Mouse (Mus musculus) cerebellum, postnatal 25 days (tissue): Measurements from ENCODE around the gene Zfp335.

Experiments
- DNase-seq, 2 experiments: peaks; one replicate each; pipeline ENCODE4 v3.0.0; 2021; ENCODE audit warnings: mixed read lengths in 2 of 2

The Zfp335 gene

DNA sequence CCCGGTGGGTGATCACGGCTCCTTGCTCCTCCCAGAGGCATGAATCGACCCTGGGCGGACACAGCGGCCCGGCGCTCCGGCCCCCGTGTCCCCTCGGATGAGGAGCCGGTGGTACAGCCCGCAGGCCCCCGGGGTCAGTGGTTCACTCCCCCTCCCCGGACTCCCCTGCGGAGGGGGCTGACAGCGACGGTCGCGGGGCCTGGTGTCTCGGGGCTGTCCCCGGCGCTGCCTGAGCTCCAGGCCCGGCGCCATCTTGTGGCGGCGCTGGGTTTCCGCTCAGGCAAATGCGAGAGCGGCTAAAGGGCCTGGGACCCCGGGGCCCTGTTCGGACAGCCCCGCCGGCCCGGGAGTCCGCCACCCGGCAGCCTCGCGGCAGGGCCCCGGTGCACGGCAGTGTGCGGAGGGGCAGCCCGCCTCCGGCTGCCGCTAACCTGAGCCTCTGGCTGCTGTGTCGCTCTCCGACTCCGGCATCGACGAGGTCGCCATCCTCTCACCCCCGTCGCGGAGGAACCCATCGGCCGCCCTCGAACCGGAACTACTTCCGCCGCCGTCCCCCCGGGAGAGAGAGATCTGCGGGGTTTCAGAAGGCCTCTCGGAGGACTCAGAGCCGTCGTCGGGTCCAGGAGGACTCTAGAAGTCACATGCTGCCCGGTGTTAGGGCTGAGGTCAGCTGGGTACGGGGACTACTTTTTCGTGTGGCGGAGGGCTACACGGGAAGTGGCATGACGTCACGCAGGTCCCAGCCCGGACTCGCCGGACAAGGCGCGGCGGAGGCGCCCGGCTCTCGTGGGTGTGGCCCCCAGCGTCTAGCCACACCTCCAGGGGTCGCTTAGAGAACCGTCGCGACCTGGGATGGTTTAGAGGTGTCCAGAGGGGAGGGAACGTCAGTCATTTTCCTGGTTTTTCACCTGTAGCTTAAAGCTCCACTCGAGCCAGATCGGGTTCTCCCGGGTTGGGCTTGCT, at the start of gene Zfp335:
Gene Zfp335, minus strand, starts transcription at position 672 of the 963 bp plus-strand sequence.
- DNase-seq, result peak; percentile 96 to 97

DNA sequence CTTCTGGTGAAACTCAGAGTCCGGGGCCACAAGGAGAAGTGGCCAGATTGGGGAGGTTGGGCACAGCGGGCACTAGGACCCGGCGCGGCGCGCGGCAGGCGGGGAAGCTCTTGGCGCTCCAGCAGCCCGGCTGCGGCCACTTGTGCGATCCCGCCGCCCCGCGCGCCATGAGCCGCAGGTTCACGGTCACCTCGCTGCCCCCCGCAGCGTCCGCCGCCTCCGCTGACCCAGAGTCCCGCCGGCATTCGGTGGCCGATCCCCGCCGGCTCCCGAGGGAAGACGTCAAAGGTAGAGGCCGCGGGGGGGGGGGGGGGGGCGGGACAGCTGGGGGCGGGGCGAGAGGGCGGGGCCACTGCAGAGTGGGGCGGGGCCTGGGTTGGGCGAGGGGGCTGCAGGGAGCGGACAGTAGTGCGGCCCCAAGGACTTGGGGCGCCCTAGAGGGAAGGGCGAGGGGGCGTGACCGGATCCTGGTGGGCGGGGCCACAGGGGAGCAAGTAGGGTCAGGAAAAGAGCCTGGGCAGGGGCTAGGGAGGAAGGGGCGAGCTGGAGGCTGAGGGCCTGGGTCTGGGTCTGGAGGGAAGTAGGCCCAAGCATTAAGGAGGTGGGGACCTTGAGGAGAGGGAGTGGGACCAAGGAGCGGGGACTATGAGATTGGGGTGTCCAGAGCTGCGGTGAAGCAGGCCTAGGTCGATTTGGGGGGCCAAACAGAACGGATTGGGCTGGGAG, 49.3 kb upstream of the Zfp335 start, which contains the start of gene Slc12a5:
Gene Slc12a5, plus strand, starts transcription at position 87 of the 726 bp plus-strand sequence.
- DNase-seq, result peak; percentile 87 to 91

DNA sequence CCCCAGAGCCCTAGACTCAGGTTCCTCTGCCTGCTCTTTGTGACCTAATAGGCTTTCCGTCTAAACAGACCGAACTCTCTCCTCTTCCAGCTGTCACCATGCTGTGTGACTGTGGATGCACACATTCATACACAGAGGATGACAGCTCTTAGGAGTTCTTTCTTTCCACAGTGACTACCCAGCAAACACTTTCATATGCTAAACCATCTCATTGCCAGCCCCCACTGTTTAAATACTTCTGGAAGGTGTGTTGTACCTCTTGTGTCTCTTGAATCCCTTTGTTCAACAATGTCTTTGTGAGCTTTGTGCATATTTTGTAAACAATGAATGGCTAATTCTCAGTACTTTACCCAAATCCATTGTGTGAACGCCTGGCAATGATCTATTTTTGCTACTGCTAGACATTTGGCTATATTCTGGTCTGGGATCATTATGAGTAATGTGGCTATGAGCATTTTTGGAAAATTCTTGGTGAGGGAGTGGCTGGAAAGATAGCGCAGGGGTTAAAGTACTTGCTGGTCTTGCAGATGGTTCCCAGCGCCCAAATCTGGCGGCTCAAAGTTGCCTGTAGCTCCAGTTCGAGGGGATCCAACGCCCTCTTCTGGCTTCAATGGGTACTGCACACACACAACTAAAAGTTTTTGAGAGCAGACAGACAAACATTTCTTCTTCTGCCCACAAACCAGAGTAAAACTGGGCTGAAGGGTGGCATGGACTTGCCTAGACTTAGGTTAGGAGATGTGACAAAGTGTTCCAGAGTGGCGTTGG, 46.2 kb upstream of the Zfp335 start:
- no peak for DNase-seq

GRCm38 (mm10) chr2:164956195-164956594, 44.6 kb upstream of the Zfp335 start:
- no peak for DNase-seq

GRCm38 (mm10) chr2:164955725-164956124, 44.2 kb upstream of the Zfp335 start:
- no peak for DNase-seq

DNA sequence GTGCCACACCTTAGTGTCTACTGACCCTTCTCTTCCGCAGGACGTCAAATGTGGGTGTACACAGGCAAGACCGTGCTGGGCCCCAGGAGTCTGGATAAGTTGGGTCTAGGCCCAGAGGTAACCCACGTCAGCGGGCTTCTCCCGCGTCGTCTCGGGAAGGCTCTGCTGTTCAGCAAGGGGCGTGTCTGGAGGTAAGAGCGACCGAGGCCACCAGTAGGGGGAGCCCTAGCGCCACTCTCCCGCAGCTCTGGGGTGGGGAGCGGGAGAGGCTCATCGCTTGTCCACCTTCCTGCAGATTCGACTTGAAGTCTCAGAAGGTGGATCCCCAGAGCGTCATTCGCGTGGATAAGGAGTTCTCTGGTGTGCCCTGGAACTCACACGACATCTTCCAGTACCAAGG, 41.7 kb upstream of the Zfp335 start:
- DNase-seq, result peak; percentile 95 to 96

DNA sequence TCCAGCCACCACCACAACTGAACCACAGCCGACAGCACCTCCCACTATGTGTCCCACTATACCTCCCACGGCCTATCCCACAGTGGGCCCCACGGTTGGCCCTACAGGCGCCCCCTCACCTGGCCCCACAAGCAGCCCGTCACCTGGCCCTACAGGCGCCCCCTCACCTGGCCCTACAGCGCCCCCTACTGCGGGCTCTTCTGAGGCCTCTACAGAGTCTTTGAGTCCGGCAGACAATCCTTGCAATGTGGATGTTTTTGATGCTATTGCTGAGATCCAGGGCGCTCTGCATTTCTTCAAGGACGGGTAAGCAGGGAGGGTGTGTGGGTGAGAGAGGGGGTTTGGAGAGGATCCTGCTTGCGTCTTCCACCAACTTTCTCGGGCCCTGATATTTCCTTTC, 40.9 kb upstream of the Zfp335 start:
- DNase-seq, result peak in 1 of 2 experiments; percentile 53

DNA sequence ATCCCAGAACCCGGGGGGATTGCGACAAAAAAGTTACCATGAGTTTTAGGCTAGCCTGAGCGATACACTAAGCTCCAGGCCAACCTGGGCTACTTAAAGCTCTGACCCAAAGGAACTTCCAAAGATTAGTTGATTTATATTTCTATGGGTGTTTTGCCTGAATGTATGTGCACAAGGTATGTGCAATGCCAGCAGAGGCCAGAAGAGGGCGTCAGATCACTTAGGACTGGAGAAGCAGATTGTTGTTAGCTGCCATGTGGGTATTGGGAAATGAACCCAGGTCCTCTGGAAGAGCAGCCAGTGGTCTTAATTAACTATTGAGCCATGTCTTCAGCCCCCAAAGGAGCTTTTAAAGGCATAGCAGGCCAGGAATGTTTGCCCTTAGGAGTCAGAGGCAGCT, 40.2 kb upstream of the Zfp335 start:
- no peak for DNase-seq

DNA sequence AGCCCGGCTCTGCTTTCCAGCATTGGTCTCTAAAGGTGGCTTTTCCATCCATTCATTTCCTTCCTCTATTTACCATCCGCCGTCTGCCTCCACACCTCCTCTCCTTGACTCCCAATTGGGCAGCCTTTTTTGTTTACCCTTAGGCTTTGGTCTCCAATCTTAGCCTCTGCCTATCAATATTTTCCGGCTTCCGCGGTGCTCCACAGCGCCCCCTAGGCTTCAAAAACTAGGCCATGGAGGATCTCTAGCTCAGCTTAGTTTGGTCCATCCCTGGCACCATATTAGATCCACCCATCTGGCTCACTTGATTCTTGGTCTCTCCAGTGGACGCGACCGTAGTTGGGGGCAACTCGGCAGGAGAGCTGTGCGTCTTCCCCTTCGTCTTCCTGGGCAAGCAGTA, 38.9 kb upstream of the Zfp335 start:
- peak; percentile 30 to 54 for DNase-seq

DNA sequence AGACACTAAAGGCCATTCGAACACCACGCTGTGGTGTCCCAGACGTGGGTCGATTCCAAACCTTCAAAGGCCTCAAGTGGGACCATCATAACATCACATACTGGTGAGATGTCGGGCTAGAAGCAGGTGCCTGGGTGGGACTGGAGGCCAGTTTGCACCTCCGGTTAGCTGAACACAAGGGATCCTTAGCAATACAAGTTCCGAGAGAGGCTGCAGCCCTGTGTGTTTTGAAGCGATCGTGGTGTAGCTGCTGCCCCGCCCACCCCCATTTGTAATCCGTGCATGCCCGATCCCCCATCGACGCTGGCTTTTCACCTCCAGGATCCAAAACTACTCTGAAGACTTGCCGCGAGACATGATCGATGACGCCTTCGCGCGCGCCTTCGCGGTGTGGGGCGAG, 37.4 kb upstream of the Zfp335 start:
- no peak for DNase-seq

DNA sequence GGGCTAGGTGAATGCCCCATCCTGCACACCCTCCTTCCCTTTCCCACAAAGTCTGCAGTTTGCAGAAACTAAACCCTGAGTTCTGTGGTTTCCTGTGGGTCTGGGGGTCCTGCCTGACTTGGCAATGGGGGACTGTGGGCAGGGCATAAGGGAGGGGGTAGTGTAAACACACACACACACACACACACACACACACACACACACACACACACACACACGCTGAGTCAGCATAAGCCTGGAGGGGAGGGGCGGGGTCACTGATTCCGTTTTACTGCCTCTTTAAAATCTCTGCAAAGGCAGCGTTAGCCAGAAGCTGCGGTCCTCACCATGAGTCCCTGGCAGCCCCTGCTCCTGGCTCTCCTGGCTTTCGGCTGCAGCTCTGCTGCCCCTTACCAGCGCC, 36.4 kb upstream of the Zfp335 start:
- DNase-seq, result no peak

DNA sequence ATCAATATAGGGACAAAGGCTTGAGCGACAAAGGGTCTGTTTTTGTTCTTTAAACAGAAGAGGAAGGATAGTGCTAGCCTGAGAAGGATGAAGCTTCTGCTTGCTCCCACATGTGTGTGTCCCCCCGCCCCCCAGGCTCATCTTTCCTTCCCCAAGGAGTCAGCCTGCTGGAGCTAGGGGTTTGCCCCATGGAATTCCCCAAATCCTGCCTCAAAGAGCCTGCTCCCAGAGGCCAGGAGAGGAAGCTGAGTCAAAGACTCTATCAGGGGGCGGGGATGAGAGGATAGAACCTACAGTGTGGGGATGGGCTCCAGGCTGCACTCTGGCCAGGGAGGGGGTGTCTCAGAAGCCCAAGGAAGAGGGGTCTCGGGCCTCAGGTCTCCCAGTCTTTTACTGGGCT, 35.9 kb upstream of the Zfp335 start:
- no peak for DNase-seq

- DNase-seq, result no peak
Measured at GRCm38 (mm10) chr2:164942692-164943290, 31.2 kb upstream of the Zfp335 start.

- DNase-seq, result no peak
Measured at GRCm38 (mm10) chr2:164940140-164940830, 28.7 kb upstream of the Zfp335 start, which contains the start of gene Mmp9. TSS of gene Mmp9 (plus strand) at chr2:164940780.

DNA sequence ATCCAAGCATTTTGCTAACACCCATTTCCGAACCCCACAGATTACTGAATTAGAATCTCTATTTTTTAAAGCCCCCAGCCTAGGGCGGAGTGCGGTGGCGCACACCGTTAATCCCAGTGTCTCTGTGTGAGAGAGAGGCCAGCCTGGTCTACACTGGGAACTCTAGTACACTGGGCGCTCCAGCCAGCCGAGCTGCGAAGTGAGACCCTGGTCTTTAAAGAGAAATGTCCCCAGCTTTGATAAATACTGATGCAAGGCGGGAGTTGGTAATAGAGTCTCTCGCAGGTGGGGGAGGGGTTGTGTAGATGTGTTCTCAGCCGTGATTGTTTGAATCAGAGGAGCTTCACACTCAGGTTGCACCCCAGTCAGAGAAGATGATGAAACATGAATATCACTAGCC, 27.5 kb upstream of the Zfp335 start:
- DNase-seq, result peak in 1 of 2 experiments; percentile 62

DNA sequence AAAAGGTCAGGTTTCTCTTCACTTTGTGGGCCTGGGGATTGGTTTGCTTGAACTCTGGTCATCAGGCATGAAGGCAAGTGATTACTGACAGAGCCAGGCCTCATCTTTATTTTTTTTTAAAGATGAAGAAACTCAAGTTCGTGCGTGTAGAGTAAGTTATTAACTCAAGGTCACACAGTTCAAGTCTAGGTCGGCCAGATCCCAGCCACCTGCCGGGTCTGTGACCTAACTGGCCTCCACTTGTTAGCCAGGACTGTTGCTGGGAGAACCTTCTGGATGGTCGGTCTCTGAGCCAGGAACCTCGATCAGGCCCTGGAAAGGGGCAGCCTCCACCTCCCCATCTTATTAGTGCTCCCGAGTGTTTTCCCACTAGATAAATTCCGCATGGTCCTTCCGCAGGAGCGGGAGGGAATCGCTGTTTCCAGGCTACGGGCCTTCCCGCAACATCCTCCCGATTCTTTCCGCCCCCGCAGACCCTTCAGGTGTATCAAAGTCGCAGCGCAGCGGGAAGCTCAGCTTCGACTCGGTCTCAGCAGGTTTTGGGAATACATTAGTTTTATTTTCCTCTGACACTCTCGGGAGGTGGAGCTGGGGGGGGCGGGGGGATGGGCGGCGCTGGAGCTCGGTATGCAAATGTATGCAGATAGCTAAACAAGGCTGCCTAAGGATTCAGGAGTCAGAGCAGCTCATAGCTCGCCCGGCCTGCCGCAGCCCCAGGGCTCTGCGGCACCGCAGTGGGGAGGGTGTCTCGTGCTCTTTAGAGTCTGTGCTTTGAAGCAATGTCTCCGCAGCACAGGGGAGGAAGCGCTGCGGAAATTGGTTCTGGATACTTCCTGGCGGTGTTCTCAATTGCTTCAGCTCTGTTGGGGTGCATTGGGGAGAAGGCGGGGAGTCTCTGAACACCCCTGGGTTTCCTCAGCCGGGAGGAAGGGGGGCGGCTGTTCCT, 26.9 kb upstream of the Zfp335 start:
- peak; percentile 84 for DNase-seq

GRCm38 (mm10) chr2:164935991-164936390, 24.4 kb upstream of the Zfp335 start:
- DNase-seq, result no peak

DNA sequence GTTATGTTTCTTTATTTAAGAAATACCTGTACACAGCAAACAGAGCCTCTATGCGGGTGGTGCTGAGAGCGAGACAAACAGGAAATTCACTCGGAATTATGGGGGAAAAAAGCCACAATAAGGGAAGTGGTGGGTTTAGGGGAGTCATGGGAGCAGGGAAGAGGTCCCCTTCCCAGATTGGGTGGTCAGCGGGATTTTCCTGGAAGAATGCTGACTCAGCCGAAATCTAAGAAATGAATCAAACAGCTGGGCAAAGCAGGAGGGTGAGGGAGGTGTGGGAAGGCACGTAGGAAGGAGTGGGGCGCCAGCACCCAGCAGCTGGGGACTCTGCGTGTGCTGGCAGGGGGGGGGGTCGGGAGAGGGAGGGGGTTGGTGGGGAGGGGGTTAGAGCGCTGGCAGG, 22.0 kb upstream of the Zfp335 start:
- no peak for DNase-seq

GRCm38 (mm10) chr2:164930706-164931581, 19.4 kb upstream of the Zfp335 start:
- DNase-seq, result no peak
